Comparison of ENCODE assay signal across 18 mouse cellular contexts in the genomic region with DNA sequence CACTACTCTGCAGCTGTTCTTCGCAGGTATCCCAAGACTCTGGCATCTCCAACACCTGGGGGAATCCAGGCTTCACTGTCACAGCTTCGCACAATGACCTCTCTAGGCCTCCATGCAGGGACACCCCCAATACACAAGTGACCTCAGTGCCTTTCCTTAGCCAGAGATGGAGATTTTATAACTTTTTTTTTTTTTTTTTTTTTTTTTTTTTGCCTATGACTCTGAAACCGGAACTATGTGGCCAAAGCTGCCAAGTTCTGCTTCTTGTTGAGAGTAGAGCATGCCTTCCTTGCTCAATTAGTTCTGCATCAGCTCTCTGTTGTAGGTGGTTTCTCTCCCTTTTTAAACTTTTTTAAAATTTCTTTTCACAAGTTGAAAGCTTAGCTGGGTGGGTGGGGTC. TPM values are rescaled to one million over a fixed set of nuclear protein-coding genes. Genes with fewer than 3 reads are reported as not detected.
"Had no signal": no experiment of that assay in that cellular context is flagged by ENCODE, and none has a peak within 500 bp of the region (broad histone marks: within the 10 kb centered on the region; RNA-seq: fewer than 3 reads in every experiment).

No protein-coding gene starts in this region.

- H3K4me2 ChIP-seq: limb, embryonic 12.5 days; liver, embryonic 13.5 days; lung, embryonic 15.5 days; midbrain, embryonic 11.5 days; midbrain, embryonic 15.5 days; neural tube, embryonic 13.5 days had no signal

- H3K36me3 ChIP-seq: limb, embryonic 12.5 days; liver, embryonic 13.5 days; lung, embryonic 15.5 days; midbrain, embryonic 15.5 days; neural tube, embryonic 13.5 days had no signal

- H3K9me3 ChIP-seq: liver, embryonic 13.5 days; lung, embryonic 15.5 days; midbrain, embryonic 15.5 days; neural tube, embryonic 13.5 days had no signal

- H3K4me3 ChIP-seq: layer of hippocampus, adult 2 months; limb, embryonic 12.5 days; liver, embryonic 13.5 days; lung, embryonic 15.5 days; megakaryocyte, embryonic 14.5 days; midbrain, embryonic 15.5 days; neural tube, embryonic 13.5 days had no signal

- DNase-seq: kidney, adult 11 months; kidney, postnatal 10 days; kidney, postnatal 4 days; liver; liver, embryonic 13.5 days; liver, postnatal 0 days; lung, postnatal 36 days; right cerebral cortex, postnatal 25 days; thymus, postnatal 14 days had no signal

- H3K9ac ChIP-seq: limb, embryonic 12.5 days; liver, embryonic 13.5 days; liver, postnatal 0 days; lung, embryonic 15.5 days; midbrain, embryonic 15.5 days; neural tube, embryonic 13.5 days had no signal

- H3K27ac ChIP-seq: layer of hippocampus, adult 2 months; limb, embryonic 12.5 days; liver, embryonic 13.5 days; lung, embryonic 15.5 days; midbrain, embryonic 15.5 days; neural tube, embryonic 13.5 days; stomach, postnatal 0 days had no signal

- ATAC-seq: inflammation-experienced regulatory T-cells, adult 6 months; liver, postnatal 0 days; midbrain, embryonic 15.5 days had no signal

- H3K27me3 ChIP-seq: lung, embryonic 15.5 days had no signal

RNA-seq across cellular contexts. Expression of a gene that starts 5.9 kb away (rescaled TPM):
- polyA plus RNA-seq: inflammation-experienced regulatory T-cells, adult 6 months had no signal
